Mouse (Mus musculus) lung, embryonic 14.5 days (tissue): ENCODE measurements around the gene Rps6. TPM values are rescaled to one million over a fixed set of nuclear protein-coding genes. Genes with fewer than 3 reads are reported as not detected.
"Not testable (repeated sequence)": the region's sequence is repeated elsewhere in the genome, so short reads cannot be mapped to it uniquely, and the experiment has no call there.

Experiments used
- ATAC-seq: fragments of 200-750 bp; cut with Nextera tagmentation; 2 replicates; pipeline ENCODE4 v1.8.0; 2017; ENCODE audit warnings: mild to moderate bottlenecking, moderate TSS enrichment, moderate library complexity; ENCODE audit not compliant: insufficient read depth
- DNase-seq: peaks from one replicate; pipeline ENCODE4 v3.0.0-alpha.2; 2015
- H3K27ac ChIP-seq: fragments of 300-500 bp; sonication (generic); 2 replicates; pipeline ENCODE4 v1.5.1; 2014; ENCODE audit warnings: low read depth, mild to moderate bottlenecking, moderate library complexity
- H3K27me3 ChIP-seq: fragments of 300-500 bp; sonication (generic); 2 replicates; pipeline ENCODE4 v1.6.1; 2014; ENCODE audit warnings: low read length, control low read depth; ENCODE audit not compliant: insufficient read depth
- H3K36me3 ChIP-seq: fragments of 300-500 bp; sonication (generic); 2 replicates; pipeline ENCODE4 v1.6.1; 2014; ENCODE audit warnings: control low read depth; ENCODE audit not compliant: insufficient read depth
- H3K4me1 ChIP-seq: fragments of 300-500 bp; sonication (generic); 2 replicates; pipeline ENCODE4 v1.6.1; 2014; ENCODE audit warnings: antibody characterized with exemption, control low read depth; ENCODE audit not compliant: insufficient read depth
- H3K4me2 ChIP-seq: fragments of 300-500 bp; sonication (generic); 2 replicates; pipeline ENCODE4 v1.6.1; 2014; ENCODE audit warnings: mild to moderate bottlenecking
- H3K4me3 ChIP-seq: fragments of 300-500 bp; sonication (generic); 2 replicates; pipeline ENCODE4 v1.5.1; 2014; ENCODE audit warnings: low read depth, low read length
- H3K9ac ChIP-seq: fragments of 300-500 bp; sonication (generic); 2 replicates; pipeline ENCODE4 v1.6.1; 2014
- H3K9me3 ChIP-seq: fragments of 300-500 bp; sonication (generic); 2 replicates; pipeline ENCODE4 v1.6.1; 2016; ENCODE audit warnings: low read depth, low read length, control low read depth
- CTCF ChIP-seq: IDR thresholded peaks from 2 replicates; pipeline ENCODE4 v1.5.1; 2016; ENCODE audit warnings: antibody characterized with exemption, low read depth
- WGBS: fragments of 180-500 bp; shearing (Covaris S2); extraction: QIAGEN DNeasy Blood & Tissue Kit; methylation state at CpG from one replicate; pipeline ENCODE4 v1.1.7; 2014; 5-methylcytosine and 5-hydroxymethylcytosine counted together
- polyA plus RNA-seq: library from polyadenylated mRNA; unstranded; fragments of >200 nt; fragmentation: Nextera tagmentation; extraction: Ambion mirVana; gene quantifications from 2 replicates; pipeline ENCODE4 v1.2.1, GENCODE M21; 2014

Gene Rps6
- polyA plus RNA-seq, 1 experiment from 2014 or later: 878 TPM

- ATAC-seq (no peak), DNase-seq (no peak)
- no peak overlapping the region for H3K4me2 ChIP-seq
- no peak overlapping the region for H3K9ac ChIP-seq
- no peaks in the 10 kb centered on the region for H3K9me3 ChIP-seq
- no peaks in the 10 kb centered on the region for H3K27me3 ChIP-seq
- peaks cover 64% of the 10 kb centered on the region for H3K36me3 ChIP-seq
- H3K4me1 ChIP-seq: no peaks in the 10 kb centered on the region
- 71% methylated on average over 2 of the region's 2 CpGs for WGBS
- no peak overlapping the region for H3K4me3 ChIP-seq
- H3K27ac ChIP-seq: no peak overlapping the region
- no peak for TF ChIP-seq CTCF
Measured at GRCm38 (mm10) chr4:86851331-86851730, 5.9 kb downstream of the Rps6 start.

- Histone ChIP-seq H3K9ac (no peak overlapping the region), H3K4me2 (no peak overlapping the region), H3K9me3 (no peaks in the 10 kb centered on the region), H3K27me3 (no peaks in the 10 kb centered on the region), H3K27ac (no peak overlapping the region), H3K4me3 (no peak overlapping the region), H3K36me3 (peaks cover 56% of the 10 kb centered on the region), H3K4me1 (no peaks in the 10 kb centered on the region)
- ATAC-seq: no peak
- TF ChIP-seq CTCF: no peak
- WGBS: 65% methylated on average over 2 of the region's 2 CpGs
- DNase-seq: no peak
Measured at GRCm38 (mm10) chr4:86847246-86847645, 10.0 kb downstream of the Rps6 start.

DNA sequence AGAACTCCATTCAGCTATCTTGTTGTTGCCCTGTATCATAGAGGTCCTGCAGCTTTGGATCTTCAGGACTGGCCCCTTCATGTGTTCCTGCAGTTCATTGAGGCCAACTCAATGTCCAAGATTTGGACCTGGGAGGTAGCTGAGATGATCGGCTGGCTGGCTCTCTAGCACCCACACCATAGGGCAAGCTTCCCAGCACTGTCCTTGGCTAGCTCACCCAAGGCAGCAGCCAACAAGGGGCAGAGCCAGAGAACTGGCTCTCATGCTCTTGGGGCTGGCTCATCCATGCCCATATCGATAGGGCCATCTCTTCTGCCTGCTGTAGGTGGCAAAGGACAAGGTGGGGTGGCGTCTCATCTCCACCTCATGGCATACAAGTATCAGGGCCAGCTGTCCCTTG lies 11.8 kb downstream of the Rps6 start:
- DNase-seq (no peak), ATAC-seq (no peak)
- H3K4me3 ChIP-seq: no peak overlapping the region
- H3K4me1 ChIP-seq: no peaks in the 10 kb centered on the region
- H3K4me2 ChIP-seq: no peak overlapping the region
- H3K27ac ChIP-seq: no peak overlapping the region
- H3K9me3 ChIP-seq: no peaks in the 10 kb centered on the region
- H3K27me3 ChIP-seq: no peaks in the 10 kb centered on the region
- peaks cover 63% of the 10 kb centered on the region for H3K36me3 ChIP-seq
- no peak overlapping the region for H3K9ac ChIP-seq
- no peak for TF ChIP-seq CTCF
- WGBS: 97% methylated on average over 3 of the region's 3 CpGs

- 90% methylated on average over 2 of the region's 2 CpGs for WGBS
- not testable (repeated sequence) for ATAC-seq, H3K4me1 ChIP-seq
Measured at GRCm38 (mm10) chr4:86841141-86841540, 16.1 kb downstream of the Rps6 start.

DNA sequence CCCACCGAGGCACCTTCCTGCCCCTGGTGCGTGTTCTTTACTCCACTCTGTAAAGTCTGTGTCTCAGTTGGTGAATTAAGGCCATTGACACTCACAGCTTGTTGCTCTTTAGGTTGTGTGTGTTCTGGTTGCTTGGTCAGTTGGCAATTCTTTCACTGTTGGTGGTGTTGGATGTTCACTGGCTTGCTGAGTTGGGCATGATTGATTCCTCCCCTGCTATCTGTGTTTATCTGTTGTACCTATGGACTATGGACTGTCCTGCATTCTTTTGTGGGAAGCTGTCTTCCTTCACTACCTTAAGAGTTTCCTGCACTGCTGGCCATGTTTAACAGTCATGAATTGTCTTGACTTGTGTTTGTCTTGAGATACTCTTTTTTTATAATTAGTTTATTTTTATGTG lies 25.3 kb downstream of the Rps6 start:
- ATAC-seq: no peak
- Histone ChIP-seq H3K9me3 (no peaks in the 10 kb centered on the region), H3K4me2 (no peak overlapping the region), H3K9ac (no peak overlapping the region), H3K27me3 (no peaks in the 10 kb centered on the region), H3K36me3 (peaks cover 56% of the 10 kb centered on the region), H3K4me3 (no peak overlapping the region), H3K4me1 (no peaks in the 10 kb centered on the region), H3K27ac (no peak overlapping the region)
- WGBS: 90% methylated on average over 2 of the region's 2 CpGs
- DNase-seq: no peak
- no peak for TF ChIP-seq CTCF

More at GRCm38 (mm10) chr4:86841141-86841540, 16.1 kb downstream of the Rps6 start:
- not testable (repeated sequence) for H3K9me3 ChIP-seq, H3K27me3 ChIP-seq, H3K9ac ChIP-seq, H3K4me3 ChIP-seq, DNase-seq, H3K27ac ChIP-seq, H3K4me2 ChIP-seq
- peaks cover 63% of the 10 kb centered on the region for H3K36me3 ChIP-seq

- Histone ChIP-seq H3K27ac (no peak overlapping the region), H3K9ac (no peak overlapping the region), H3K36me3 (peaks cover 72% of the 10 kb centered on the region), H3K4me3 (no peak overlapping the region), H3K4me1 (no peaks in the 10 kb centered on the region), H3K9me3 (no peaks in the 10 kb centered on the region), H3K4me2 (no peak overlapping the region), H3K27me3 (no peaks in the 10 kb centered on the region)
- no peak for TF ChIP-seq CTCF
- ATAC-seq (no peak), DNase-seq (no peak)
- 86% methylated on average over 7 of the region's 7 CpGs for WGBS
Measured at GRCm38 (mm10) chr4:86825143-86825542, 32.1 kb downstream of the Rps6 start.

DNA sequence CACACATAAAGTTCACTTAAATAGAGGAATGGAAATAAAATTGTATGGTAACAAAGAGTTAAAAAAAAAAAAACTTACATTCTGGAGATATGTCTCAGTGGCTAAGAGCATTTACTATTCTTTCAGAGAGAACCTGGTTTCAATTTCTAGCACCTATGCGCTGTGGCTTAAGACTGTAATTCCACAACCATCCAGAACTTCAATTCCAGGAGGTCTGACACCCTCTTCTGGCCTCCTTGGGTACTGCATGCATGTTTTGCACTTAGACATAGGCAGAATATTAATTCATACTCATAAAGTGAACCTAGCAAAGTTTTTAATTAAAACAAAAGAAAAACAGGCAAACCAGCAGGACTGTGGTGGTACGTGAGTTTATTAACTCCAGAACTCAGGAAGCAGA lies 34.0 kb downstream of the Rps6 start:
- 70% methylated on average over 2 of the region's 2 CpGs for WGBS

GRCm38 (mm10) chr4:86814850-86815249 lies 42.4 kb downstream of the Rps6 start:
- ATAC-seq: no peak

More for the DNA sequence above, 34.0 kb downstream of the Rps6 start:
- Histone ChIP-seq H3K9me3 (no peaks in the 10 kb centered on the region), H3K9ac (no peak overlapping the region), H3K4me2 (no peak overlapping the region), H3K4me1 (no peaks in the 10 kb centered on the region), H3K27ac (no peak overlapping the region), H3K4me3 (no peak overlapping the region), H3K27me3 (no peaks in the 10 kb centered on the region), H3K36me3 (peaks cover 62% of the 10 kb centered on the region)
- DNase-seq (peak; percentile 81), ATAC-seq (no peak)
- TF ChIP-seq CTCF: peak; percentile 72

More at GRCm38 (mm10) chr4:86814850-86815249, 42.4 kb downstream of the Rps6 start:
- 78% methylated on average over 2 of the region's 3 CpGs for WGBS
- no peak for DNase-seq
- Histone ChIP-seq H3K27ac (no peak overlapping the region), H3K4me3 (no peak overlapping the region), H3K4me1 (no peaks in the 10 kb centered on the region), H3K9ac (no peak overlapping the region), H3K36me3 (peaks cover 34% of the 10 kb centered on the region), H3K4me2 (no peak overlapping the region), H3K27me3 (no peaks in the 10 kb centered on the region), H3K9me3 (no peaks in the 10 kb centered on the region)
- no peak for TF ChIP-seq CTCF
